Mouse (Mus musculus) liver, embryonic 14.5 days (tissue): ENCODE measurements at regions not wholly inside any gene's neighbourhood (a gene's known extent, or its start where the extent isn't known, plus 50 kb on each side); places are given as distances from the start of the nearest gene placed in this dataset.
"Not testable (repeated sequence)": the region's sequence is repeated elsewhere in the genome, so short reads cannot be mapped to it uniquely, and the experiment has no call there.

Experiments
- ATAC-seq: fragments of 200-750 bp; cut with Nextera tagmentation; 2 replicates; pipeline ENCODE4 v1.8.0; 2017; ENCODE audit warnings: moderate number of reproducible peaks, mild to moderate bottlenecking, moderate library complexity; ENCODE audit not compliant: insufficient read depth
- DNase-seq, 3 experiments: peaks; one replicate each; pipeline ENCODE4 v3.0.0-alpha.2; 2012 to 2013; ENCODE audit warnings: low read depth in 3 of 3, low spot score in 3 of 3
- H3K27ac ChIP-seq: fragments of 300-500 bp; sonication (generic); 2 replicates; pipeline ENCODE4 v1.5.1; 2014; ENCODE audit warnings: moderate library complexity, mild to moderate bottlenecking, control low read depth, inconsistent platforms
- H3K27me3 ChIP-seq: fragments of 300-500 bp; sonication (generic); 2 replicates; pipeline ENCODE4 v1.6.1; 2014; ENCODE audit warnings: mild to moderate bottlenecking, low read length, moderate library complexity; ENCODE audit not compliant: control insufficient read depth, insufficient read depth
- H3K36me3 ChIP-seq: fragments of 300-500 bp; sonication (generic); replicated peaks from 2 replicates; pipeline ENCODE4 v1.6.1; 2014; ENCODE audit warnings: low read depth; ENCODE audit not compliant: control insufficient read depth, insufficient read depth
- H3K4me1 ChIP-seq, 2 experiments: fragments of 200-500 bp in 1 of 2; fragments of 300-500 bp in 1 of 2; sonication (generic) in 1 of 2; replicated peaks; 2 replicates each; pipeline ENCODE4 v1.6.1; 2012 to 2014; ENCODE audit warnings: antibody characterized with exemption in 1 of 2, inconsistent platforms in 1 of 2, low read length in 1 of 2; ENCODE audit not compliant: control insufficient read depth in 2 of 2, insufficient read depth in 2 of 2
- H3K4me2 ChIP-seq: fragments of 300-500 bp; sonication (generic); 2 replicates; pipeline ENCODE4 v1.6.1; 2014; ENCODE audit warnings: low read depth, mild to moderate bottlenecking, control low read depth, moderate library complexity
- H3K4me3 ChIP-seq, 2 experiments: fragments of 200-500 bp in 1 of 2; fragments of 300-500 bp in 1 of 2; sonication (generic) in 1 of 2; 2 replicates each; pipeline ENCODE4 v1.5.1; 2012 to 2014; ENCODE audit warnings: low read depth in 2 of 2, low read length in 2 of 2, mild to moderate bottlenecking in 2 of 2, control low read depth in 1 of 2, inconsistent platforms in 1 of 2, moderate library complexity in 1 of 2; ENCODE audit not compliant: insufficient read depth in 1 of 2
- H3K9ac ChIP-seq: fragments of 300-500 bp; sonication (generic); replicated peaks from 2 replicates; pipeline ENCODE4 v1.6.1; 2014; ENCODE audit warnings: mild to moderate bottlenecking, control low read depth, moderate library complexity
- H3K9me3 ChIP-seq: fragments of 300-500 bp; sonication (generic); 2 replicates; pipeline ENCODE4 v1.6.1; 2016; ENCODE audit warnings: low read length, mixed read lengths; ENCODE audit not compliant: control insufficient read depth
- CTCF ChIP-seq: IDR thresholded peaks from 2 replicates; pipeline ENCODE4 v1.5.1; 2016; ENCODE audit warnings: antibody characterized with exemption, low read depth, control low read depth
- EP300 ChIP-seq: IDR thresholded peaks from 2 replicates; pipeline ENCODE4 v1.6.1; 2016; ENCODE audit warnings: antibody characterized with exemption, low read depth
- WGBS: fragments of 180-500 bp; shearing (Covaris S2); extraction: QIAGEN DNeasy Blood & Tissue Kit; methylation state at CpG from one replicate; pipeline ENCODE4 v1.1.7; 2014; ENCODE audit not compliant: insufficient replicate concordance; 5-methylcytosine and 5-hydroxymethylcytosine counted together

- H3K4me2 ChIP-seq, result no peak overlapping the region
- no peak for ATAC-seq
These were observed 581.6 kb upstream of the Gje1 start for GRCm38 (mm10) chr10:15299331-15300198.

DNA sequence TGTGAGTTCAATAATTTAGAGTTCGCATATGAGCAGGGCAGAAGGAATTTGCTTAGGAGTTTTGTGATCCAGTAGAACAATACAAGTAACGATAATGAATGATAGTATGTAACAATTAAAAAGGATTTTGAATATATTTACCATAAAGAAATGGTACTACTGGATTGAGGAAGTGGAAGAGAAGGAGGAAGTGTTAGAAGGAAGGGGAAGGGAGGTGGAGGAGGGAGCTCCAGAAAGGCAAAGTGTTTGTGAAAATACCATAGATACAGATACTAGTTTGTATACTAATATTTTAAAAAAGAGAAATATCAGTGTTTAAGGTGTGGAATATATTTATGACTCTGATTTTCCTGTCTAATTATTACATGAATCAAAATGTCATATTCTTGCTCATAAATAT lies 579.2 kb upstream of the Gje1 start:
- no peak for ATAC-seq
- Histone ChIP-seq H3K27ac (no peak overlapping the region), H3K9ac (no peak overlapping the region), H3K4me1 (no peaks in the 10 kb centered on the region), H3K27me3 (no peaks in the 10 kb centered on the region), H3K36me3 (no peaks in the 10 kb centered on the region), H3K9me3 (no peaks in the 10 kb centered on the region), H3K4me3 (no peak overlapping the region), H3K4me2 (no peak overlapping the region)
- TF ChIP-seq EP300 (no peak), CTCF (no peak)
- WGBS, result 48% methylated on average over 2 of the region's 2 CpGs
- no peak for DNase-seq

More at GRCm38 (mm10) chr10:15299331-15300198, 581.6 kb upstream of the Gje1 start:
- no peak for DNase-seq
- no peak for TF ChIP-seq EP300
- TF ChIP-seq CTCF, result no peak
- H3K4me1 ChIP-seq, result no peaks in the 10 kb centered on the region
- no peak overlapping the region for H3K9ac ChIP-seq
- no peaks in the 10 kb centered on the region for H3K36me3 ChIP-seq
- WGBS, result 40% methylated on average over 11 of the region's 11 CpGs
- H3K27ac ChIP-seq, result no peak overlapping the region
- H3K4me3 ChIP-seq, result no peak overlapping the region
- H3K27me3 ChIP-seq, result no peaks in the 10 kb centered on the region
- no peaks in the 10 kb centered on the region for H3K9me3 ChIP-seq

DNA sequence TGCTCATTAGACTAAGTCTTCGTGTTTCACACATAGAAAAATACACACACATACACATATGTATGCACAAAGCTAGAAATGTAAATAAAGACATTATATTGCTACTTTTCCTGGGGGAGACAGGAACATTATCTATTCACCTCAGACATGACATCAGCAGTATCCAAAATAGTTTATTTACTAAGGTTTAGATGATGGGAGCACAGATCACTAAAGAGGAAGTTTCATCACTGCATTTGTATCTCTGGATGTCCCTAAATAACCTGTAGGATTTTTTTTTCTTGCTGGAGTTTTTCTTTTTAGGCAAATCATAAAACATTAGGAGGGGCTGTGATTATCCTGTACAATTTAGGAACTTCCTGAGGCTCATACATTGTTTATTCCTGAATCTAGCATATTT lies 576.1 kb upstream of the Gje1 start:
- Histone ChIP-seq H3K9ac (no peak overlapping the region), H3K4me2 (no peak overlapping the region), H3K9me3 (no peaks in the 10 kb centered on the region), H3K4me1 (no peaks in the 10 kb centered on the region), H3K27me3 (no peaks in the 10 kb centered on the region), H3K4me3 (no peak overlapping the region), H3K27ac (no peak overlapping the region), H3K36me3 (no peaks in the 10 kb centered on the region)
- ATAC-seq (no peak), DNase-seq (no peak)
- 48% methylated on average over 1 of the region's 1 CpGs for WGBS
- TF ChIP-seq EP300 (no peak), CTCF (no peak)

GRCm38 (mm10) chr10:15263337-15263736 lies 545.3 kb upstream of the Gje1 start:
- not testable (repeated sequence) for H3K4me2 ChIP-seq, DNase-seq, H3K4me3 ChIP-seq, H3K27ac ChIP-seq, H3K27me3 ChIP-seq, ATAC-seq, H3K36me3 ChIP-seq, H3K4me1 ChIP-seq, H3K9me3 ChIP-seq, H3K9ac ChIP-seq
- 31% methylated on average over 1 of the region's 1 CpGs for WGBS

GRCm38 (mm10) chr10:15262282-15262681 lies 544.3 kb upstream of the Gje1 start:
- H3K9me3 ChIP-seq, H3K36me3 ChIP-seq, H3K9ac ChIP-seq, H3K27me3 ChIP-seq, ATAC-seq, DNase-seq, H3K27ac ChIP-seq, H3K4me2 ChIP-seq, H3K4me1 ChIP-seq, H3K4me3 ChIP-seq: not testable (repeated sequence)
- 45% methylated on average over 7 of the region's 7 CpGs for WGBS
